In the genomic region with DNA sequence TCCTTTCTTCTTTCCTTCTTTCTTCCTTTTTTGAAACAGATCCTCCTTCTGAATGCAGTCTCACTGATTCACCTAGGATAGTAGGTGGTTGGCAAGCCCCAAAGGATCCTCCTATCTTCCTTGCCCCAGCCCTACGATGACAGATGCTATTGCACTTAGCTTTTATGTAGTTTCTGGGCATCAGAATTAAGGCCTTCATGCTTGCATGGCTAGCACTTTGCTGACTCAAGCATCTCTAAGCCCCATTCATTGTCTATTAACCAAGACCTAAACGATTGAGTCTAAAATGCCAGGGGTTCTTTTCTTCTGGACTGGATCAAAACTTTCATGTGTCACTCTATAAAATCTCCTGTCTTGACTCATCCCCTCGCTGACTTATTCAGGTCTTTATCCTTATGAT, we compare ENCODE assay signal across 24 mouse cellular contexts.
DNase-seq lines count a peak whose midpoint lies in the region; ATAC-seq lines count a peak whose summit lies in the region.
"Had no signal": no experiment of that assay in that cellular context is flagged by ENCODE, and none has a peak within 500 bp of the region (broad histone marks: within the 10 kb centered on the region; RNA-seq: fewer than 3 reads in every experiment).

No protein-coding gene starts in this region.

- no peak overlapping the region for H3K4me3 ChIP-seq in kidney, embryonic 15.5 days (replicated peaks)
- H3K4me3 ChIP-seq: forebrain, embryonic 10.5 days; forebrain, embryonic 13.5 days; heart, embryonic 12.5 days; heart, embryonic 15.5 days had no signal

- H3K36me3 ChIP-seq in kidney, embryonic 15.5 days: no peaks in the 10 kb centered on the region
- H3K36me3 ChIP-seq: forebrain, embryonic 10.5 days; heart, embryonic 12.5 days; heart, embryonic 15.5 days had no signal

- H3K9me3 ChIP-seq in kidney, embryonic 15.5 days (replicated peaks): no peaks in the 10 kb centered on the region

- H3K27me3 ChIP-seq in kidney, embryonic 15.5 days: no peaks in the 10 kb centered on the region
- H3K27me3 ChIP-seq: forebrain, embryonic 13.5 days; heart, embryonic 12.5 days; heart, embryonic 15.5 days had no signal

- no peak overlapping the region for H3K27ac ChIP-seq in kidney, embryonic 15.5 days
- H3K27ac ChIP-seq: forebrain, embryonic 10.5 days; forebrain, embryonic 13.5 days; heart, embryonic 15.5 days; hindbrain, embryonic 14.5 days; hindbrain, postnatal 0 days had no signal

- no peak overlapping the region for H3K4me2 ChIP-seq in kidney, embryonic 15.5 days
- H3K4me2 ChIP-seq: forebrain, embryonic 13.5 days; heart, embryonic 12.5 days; heart, embryonic 15.5 days; hindbrain, embryonic 14.5 days had no signal

- intact Hi-C loops in heart, postnatal 25 days (cut with DNase I): no loop called here

- H3K4me1 ChIP-seq in kidney, embryonic 15.5 days: no peaks in the 10 kb centered on the region
- H3K4me1 ChIP-seq: forebrain, embryonic 10.5 days; forebrain, embryonic 13.5 days had no signal

- peak; percentile 43 for DNase-seq in kidney, adult 18-20 months
- DNase-seq in kidney, adult 9 months: peak; percentile 87
- no peak for DNase-seq in kidney, postnatal 10 days
- DNase-seq in kidney, postnatal 14 days: peak; percentile 49
- DNase-seq in heart, postnatal 25 days (ENCODE audit: low spot score): no peak
- DNase-seq: adrenal gland, adult 8-10 months; adrenal gland, postnatal 25 days; cerebellum, adult 11-12 months; cerebellum, adult 9-10 months; cerebellum, postnatal 14 days; gastrocnemius, postnatal 10 days; gastrocnemius, postnatal 36 days; heart, postnatal 4 days had no signal

- no peak overlapping the region for H3K9ac ChIP-seq in kidney, embryonic 15.5 days
- H3K9ac ChIP-seq: forebrain, embryonic 13.5 days; heart, embryonic 12.5 days; heart, embryonic 15.5 days; hindbrain, embryonic 14.5 days had no signal

- WGBS in kidney, embryonic 15.5 days: 73% methylated on average over 3 of the region's 3 CpGs

- no peak for ATAC-seq in kidney, embryonic 15.5 days (replicated peaks; ENCODE audit: low FRiP score)
- no peak for ATAC-seq in megakaryocyte-erythroid progenitor cell, adult 5-6 weeks (replicated peaks; ENCODE audit: low FRiP score, low TSS enrichment, poor library complexity, severe bottlenecking)
- ATAC-seq: activated CD4-positive, CD25-positive, alpha-beta regulatory T cell, adult 4 months; CD4-positive, CD25-positive, alpha-beta regulatory T cell, adult 4 months; forebrain, embryonic 13.5 days; forebrain, embryonic 16.5 days; hindbrain, postnatal 0 days had no signal

Comparison
In these comparisons a context has a peak if more than half of its experiments do, and no peak if none do; other contexts are left out.
1. DNase-seq: peak in kidney, adult 18-20 months (single experiment), kidney, adult 9 months (single experiment) and kidney, postnatal 14 days (single experiment); none in kidney, postnatal 10 days (single experiment) and heart, postnatal 25 days (single experiment).